Mouse (Mus musculus): ENCODE measurements at regions not wholly inside any gene's neighbourhood (a gene's known extent, or its start where the extent isn't known, plus 50 kb on each side); places are given as distances from the start of the nearest gene placed in this dataset.

- peak; percentile 36 for DNase-seq (ENCODE audit: low read depth)
These were observed 223.2 kb upstream of the Agtr1b start for GRCm38 (mm10) chr3:20590143-20590542.

- peak; percentile 8 for DNase-seq (ENCODE audit: low read depth)
These were observed 184.6 kb upstream of the Agtr1b start for GRCm38 (mm10) chr3:20551563-20551962.

GRCm38 (mm10) chr3:20543991-20544390 is 177.0 kb upstream of the Agtr1b start:
- no peak for DNase-seq (ENCODE audit: low read depth)

GRCm38 (mm10) chr3:20538492-20539004 is 171.6 kb upstream of the Agtr1b start:
- DNase-seq (ENCODE audit: low read depth): no peak

- peak; percentile 13 for DNase-seq (ENCODE audit: low read depth)
These were observed 153.8 kb upstream of the Agtr1b start for GRCm38 (mm10) chr3:20520738-20521137.

GRCm38 (mm10) chr3:20509192-20509591 is 142.2 kb upstream of the Agtr1b start:
- peak; percentile 68 for DNase-seq (ENCODE audit: low read depth)

GRCm38 (mm10) chr3:20505546-20505945 is 138.6 kb upstream of the Agtr1b start:
- no peak for DNase-seq (ENCODE audit: low read depth)

Measured in naive thymus-derived CD4-positive, alpha-beta T cell, adult 2 months (primary cell).